Mouse (Mus musculus): ENCODE measurements around the gene Hspb7. TPM values are rescaled to one million over a fixed set of nuclear protein-coding genes. Genes with fewer than 3 reads are reported as not detected.

The Hspb7 gene
- polyA plus RNA-seq, 1 experiment, result 0.30 TPM

DNA sequence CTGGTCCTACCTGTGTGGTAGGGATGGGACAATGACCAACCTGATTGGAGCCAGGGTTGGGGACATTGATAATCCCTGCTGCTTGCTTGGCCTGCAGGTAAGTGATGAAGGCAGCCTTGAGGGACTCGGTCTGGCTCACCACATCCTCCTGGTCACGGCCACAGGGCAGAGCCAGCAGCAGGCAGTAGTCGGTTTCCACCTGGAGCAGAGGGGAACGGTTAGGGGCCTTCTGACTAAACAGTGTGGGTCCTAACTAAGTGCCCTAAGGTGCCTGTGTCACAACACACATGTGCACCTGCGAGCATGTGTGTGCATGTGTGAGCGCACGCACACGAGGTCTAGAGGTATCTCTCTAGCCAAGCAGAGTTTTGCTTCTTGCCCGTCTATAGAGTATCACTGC is 48.8 kb downstream of the Hspb7 start:
- Histone ChIP-seq H3ac (ENCODE audit: control insufficient read depth, insufficient read length, low read depth) (no peak overlapping the region), H3K36me3 (ENCODE audit: control insufficient read depth, insufficient read depth) (peaks cover 39% of the 10 kb centered on the region), H3K79me3 (ENCODE audit: low read depth) (no peaks in the 10 kb centered on the region), H3K79me2 (ENCODE audit: control insufficient read depth, insufficient read depth) (no peaks in the 10 kb centered on the region), H3K4me3 (ENCODE audit: insufficient read depth, poor library complexity, severe bottlenecking) (no peak overlapping the region), H3K27me3 (ENCODE audit: control insufficient read depth, insufficient read depth, insufficient read length) (no peaks in the 10 kb centered on the region)
- TF ChIP-seq MAX (IDR thresholded peaks at IDR 0.05) (no peak), MYOD1 (IDR thresholded peaks at IDR 0.05; ENCODE audit: control insufficient read depth, insufficient read length, low read depth) (no peak), CEBPB (IDR thresholded peaks at IDR 0.05; ENCODE audit: low read depth) (no peak), USF1 (IDR thresholded peaks at IDR 0.05; ENCODE audit: low read depth) (no peak), MYOG (IDR thresholded peaks at IDR 0.05; ENCODE audit: control insufficient read depth, extremely low read depth, insufficient read length) (no peak), CTCF (IDR thresholded peaks at IDR 0.05; ENCODE audit: control insufficient read depth, insufficient read depth, insufficient read length) (no peak), FOSL1 (IDR thresholded peaks at IDR 0.05; ENCODE audit: insufficient read depth, low read length, poor library complexity, severe bottlenecking) (no peak)

DNA sequence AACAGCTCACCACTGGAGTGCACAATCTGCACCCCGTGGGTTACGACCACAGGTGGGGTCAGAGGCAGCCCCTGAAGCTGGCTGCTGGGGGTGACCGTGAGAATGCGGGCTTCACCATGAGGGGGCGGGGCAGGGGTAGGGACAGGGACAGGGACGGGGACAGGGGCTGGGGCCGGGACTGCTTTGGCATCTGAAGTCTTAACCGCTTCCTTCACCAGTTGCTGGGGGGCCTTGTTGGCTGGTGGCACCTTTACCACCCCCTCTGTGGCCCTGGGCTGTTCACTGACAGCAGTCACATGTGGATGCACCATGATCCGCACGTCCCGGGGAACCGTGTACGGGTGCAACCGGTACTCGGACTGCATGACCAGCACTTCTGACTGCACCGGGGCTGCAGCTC is 50.9 kb downstream of the Hspb7 start:
- TF ChIP-seq MYOD1 (IDR thresholded peaks at IDR 0.05; ENCODE audit: control insufficient read depth, insufficient read length, low read depth), result no peak
- TF ChIP-seq MAX (IDR thresholded peaks at IDR 0.05), result no peak
- TF ChIP-seq MYOG (IDR thresholded peaks at IDR 0.05; ENCODE audit: control insufficient read depth, extremely low read depth, insufficient read length), result no peak
- no peak for TF ChIP-seq CEBPB (IDR thresholded peaks at IDR 0.05; ENCODE audit: low read depth)
- TF ChIP-seq USF1 (IDR thresholded peaks at IDR 0.05; ENCODE audit: low read depth), result no peak
- TF ChIP-seq FOSL1 (IDR thresholded peaks at IDR 0.05; ENCODE audit: insufficient read depth, low read length, poor library complexity, severe bottlenecking), result no peak
- no peak for TF ChIP-seq CTCF (IDR thresholded peaks at IDR 0.05; ENCODE audit: control insufficient read depth, insufficient read depth, insufficient read length)
- H3K36me3 ChIP-seq (ENCODE audit: control insufficient read depth, insufficient read depth), result peaks cover 47% of the 10 kb centered on the region
- no peaks in the 10 kb centered on the region for H3K27me3 ChIP-seq (ENCODE audit: control insufficient read depth, insufficient read depth, insufficient read length)
- H3K79me3 ChIP-seq (ENCODE audit: low read depth), result no peaks in the 10 kb centered on the region
- H3K4me3 ChIP-seq (ENCODE audit: insufficient read depth, poor library complexity, severe bottlenecking), result no peak overlapping the region
- no peaks in the 10 kb centered on the region for H3K79me2 ChIP-seq (ENCODE audit: control insufficient read depth, insufficient read depth)
- H3ac ChIP-seq (ENCODE audit: control insufficient read depth, insufficient read length, low read depth), result no peak overlapping the region

DNA sequence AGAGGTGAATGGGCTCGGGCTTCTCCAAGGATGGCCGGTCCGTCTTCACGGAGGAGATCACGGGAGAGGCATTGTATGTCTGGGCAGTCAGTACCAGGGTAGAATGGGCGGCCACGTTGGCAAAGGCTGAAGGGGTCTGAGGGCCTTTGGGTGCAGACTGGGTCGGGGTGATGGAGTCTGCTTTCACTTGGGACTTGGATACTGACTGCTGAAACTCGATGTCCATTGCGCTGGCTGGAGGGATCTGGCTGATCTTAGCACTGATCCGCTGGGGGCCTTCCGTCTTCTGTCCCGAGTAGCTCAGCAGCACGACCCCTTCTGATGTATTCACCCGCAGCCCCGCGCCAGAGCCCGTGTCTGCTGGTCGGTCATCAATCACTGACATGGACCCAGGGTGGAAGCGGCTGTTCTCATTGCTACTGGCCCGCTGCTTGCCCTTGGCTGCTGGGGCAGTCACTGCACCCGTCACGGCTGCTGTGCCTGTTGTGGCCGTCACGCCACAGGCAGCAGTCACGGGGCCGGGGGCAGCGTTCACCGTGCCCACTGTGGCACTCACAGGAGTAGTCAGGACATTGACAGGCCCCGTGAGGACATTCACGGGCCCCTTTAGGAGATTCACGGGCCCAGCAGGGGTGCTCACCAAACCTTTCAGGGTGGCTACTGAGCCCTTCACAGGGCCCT is 52.2 kb downstream of the Hspb7 start:
- no peak overlapping the region for H3ac ChIP-seq (ENCODE audit: control insufficient read depth, insufficient read length, low read depth)
- no peaks in the 10 kb centered on the region for H3K79me3 ChIP-seq (ENCODE audit: low read depth)
- H3K36me3 ChIP-seq (ENCODE audit: control insufficient read depth, insufficient read depth), result peaks cover 53% of the 10 kb centered on the region
- H3K4me3 ChIP-seq (ENCODE audit: insufficient read depth, poor library complexity, severe bottlenecking), result no peak overlapping the region
- TF ChIP-seq MYOD1 (IDR thresholded peaks at IDR 0.05; ENCODE audit: control insufficient read depth, insufficient read length, low read depth), result no peak
- no peak for TF ChIP-seq CTCF (IDR thresholded peaks at IDR 0.05; ENCODE audit: control insufficient read depth, insufficient read depth, insufficient read length)
- no peak for TF ChIP-seq MAX (IDR thresholded peaks at IDR 0.05)
- no peak for TF ChIP-seq USF1 (IDR thresholded peaks at IDR 0.05; ENCODE audit: low read depth)
- no peak for TF ChIP-seq CEBPB (IDR thresholded peaks at IDR 0.05; ENCODE audit: low read depth)
- no peak for TF ChIP-seq FOSL1 (IDR thresholded peaks at IDR 0.05; ENCODE audit: insufficient read depth, low read length, poor library complexity, severe bottlenecking)
- TF ChIP-seq MYOG (IDR thresholded peaks at IDR 0.05; ENCODE audit: control insufficient read depth, extremely low read depth, insufficient read length), result no peak
- no peaks in the 10 kb centered on the region for H3K27me3 ChIP-seq (ENCODE audit: control insufficient read depth, insufficient read depth, insufficient read length)
- H3K79me2 ChIP-seq (ENCODE audit: control insufficient read depth, insufficient read depth), result no peaks in the 10 kb centered on the region

DNA sequence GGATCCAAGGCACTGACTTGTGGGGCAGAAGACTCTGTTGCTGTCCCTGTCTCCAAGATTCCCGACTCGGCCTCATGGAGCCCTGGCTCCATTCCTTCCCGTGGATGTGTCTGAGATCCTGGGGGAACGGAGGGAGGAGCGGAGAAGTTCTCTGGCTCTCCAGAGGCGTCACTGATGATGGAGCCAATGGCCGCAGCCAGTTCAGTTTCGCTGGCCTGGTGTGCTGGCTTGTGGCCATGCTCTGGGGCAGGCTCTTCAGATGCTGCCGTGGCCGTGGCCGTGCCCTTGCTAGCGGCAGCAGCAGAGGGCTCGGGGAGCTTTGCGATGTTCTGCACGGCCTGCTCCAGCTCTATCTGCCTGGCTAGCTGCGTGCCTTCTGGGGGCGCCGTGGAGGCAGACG is 53.9 kb downstream of the Hspb7 start:
- Histone ChIP-seq H3K4me3 (ENCODE audit: insufficient read depth, poor library complexity, severe bottlenecking) (no peak overlapping the region), H3K79me2 (ENCODE audit: control insufficient read depth, insufficient read depth) (no peaks in the 10 kb centered on the region), H3K27me3 (ENCODE audit: control insufficient read depth, insufficient read depth, insufficient read length) (no peaks in the 10 kb centered on the region), H3ac (ENCODE audit: control insufficient read depth, insufficient read length, low read depth) (no peak overlapping the region), H3K36me3 (ENCODE audit: control insufficient read depth, insufficient read depth) (peaks cover 68% of the 10 kb centered on the region), H3K79me3 (ENCODE audit: low read depth) (no peaks in the 10 kb centered on the region)
- TF ChIP-seq FOSL1 (IDR thresholded peaks at IDR 0.05; ENCODE audit: insufficient read depth, low read length, poor library complexity, severe bottlenecking) (no peak), MYOG (IDR thresholded peaks at IDR 0.05; ENCODE audit: control insufficient read depth, extremely low read depth, insufficient read length) (no peak), MAX (IDR thresholded peaks at IDR 0.05) (no peak), MYOD1 (IDR thresholded peaks at IDR 0.05; ENCODE audit: control insufficient read depth, insufficient read length, low read depth) (no peak), CTCF (IDR thresholded peaks at IDR 0.05; ENCODE audit: control insufficient read depth, insufficient read depth, insufficient read length) (no peak), CEBPB (IDR thresholded peaks at IDR 0.05; ENCODE audit: low read depth) (no peak), USF1 (IDR thresholded peaks at IDR 0.05; ENCODE audit: low read depth) (no peak)

Other genes with a start within 250 kb of the Hspb7 start
- 1.6 TPM for gene Rsg1, start 206.8 kb upstream of the Hspb7 start, polyA plus RNA-seq (2012; fragmentation: generic; extraction: Trizol)
- 26.7 TPM for gene Arhgef19, start 181.3 kb upstream of the Hspb7 start, polyA plus RNA-seq (2012; fragmentation: generic; extraction: Trizol)
- gene Epha2, start 119.5 kb upstream of the Hspb7 start, polyA plus RNA-seq (2012; fragmentation: generic; extraction: Trizol), result 129 TPM
- gene Fam131c, start 52.6 kb upstream of the Hspb7 start, polyA plus RNA-seq (2012; fragmentation: generic; extraction: Trizol), result 1.9 TPM
- not detected for gene Clcnka, start 22.1 kb upstream of the Hspb7 start, polyA plus RNA-seq (2012; fragmentation: generic; extraction: Trizol)
- not detected for gene Clcnkb, start 4.8 kb upstream of the Hspb7 start, polyA plus RNA-seq (2012; fragmentation: generic; extraction: Trizol)
- not detected for gene Srarp, start 15.3 kb downstream of the Hspb7 start, polyA plus RNA-seq (2012; fragmentation: generic; extraction: Trizol)
- 30.3 TPM for gene Zbtb17, start 23.9 kb downstream of the Hspb7 start, polyA plus RNA-seq (2012; fragmentation: generic; extraction: Trizol)
- gene Spen, start 117.8 kb downstream of the Hspb7 start, polyA plus RNA-seq (2012; fragmentation: generic; extraction: Trizol), result 12.1 TPM
- gene Fblim1, start 185.3 kb downstream of the Hspb7 start, polyA plus RNA-seq (2012; fragmentation: generic; extraction: Trizol), result 49.8 TPM
- gene Tmem82, start 197.9 kb downstream of the Hspb7 start, polyA plus RNA-seq (2012; fragmentation: generic; extraction: Trizol), result not detected
- gene Slc25a34, start 203.0 kb downstream of the Hspb7 start, polyA plus RNA-seq (2012; fragmentation: generic; extraction: Trizol), result 0.13 TPM
- 13.1 TPM for gene Plekhm2, start 244.1 kb downstream of the Hspb7 start, polyA plus RNA-seq (2012; fragmentation: generic; extraction: Trizol)

Measured in C2C12 (cell line).